Mouse (Mus musculus): Measurements from ENCODE around the gene Dlg2.

Gene Dlg2

DNA sequence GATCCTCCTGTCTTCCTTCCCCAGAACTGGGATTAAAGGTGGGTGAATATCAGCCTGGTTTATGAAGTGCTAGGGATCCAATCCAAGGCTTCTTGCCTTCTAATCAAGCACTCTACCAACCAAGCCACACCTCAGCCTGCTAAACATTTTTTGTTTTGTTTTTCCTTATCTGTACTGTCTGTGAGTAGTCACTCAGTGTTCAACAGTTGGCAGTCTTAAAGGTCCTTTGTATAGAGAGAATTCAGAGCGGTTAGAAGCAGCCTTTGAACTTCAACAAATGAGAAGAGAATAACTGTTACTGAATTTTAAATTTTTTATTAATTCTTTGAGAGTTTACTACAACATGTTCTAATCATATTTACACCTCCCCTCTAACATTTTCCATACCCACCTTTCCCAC, 1548.5 kb downstream of the Dlg2 start:
- in situ Hi-C loops (cut with MboI; ENCODE audit: low sequenced_read_pairs), result no loop called here

DNA sequence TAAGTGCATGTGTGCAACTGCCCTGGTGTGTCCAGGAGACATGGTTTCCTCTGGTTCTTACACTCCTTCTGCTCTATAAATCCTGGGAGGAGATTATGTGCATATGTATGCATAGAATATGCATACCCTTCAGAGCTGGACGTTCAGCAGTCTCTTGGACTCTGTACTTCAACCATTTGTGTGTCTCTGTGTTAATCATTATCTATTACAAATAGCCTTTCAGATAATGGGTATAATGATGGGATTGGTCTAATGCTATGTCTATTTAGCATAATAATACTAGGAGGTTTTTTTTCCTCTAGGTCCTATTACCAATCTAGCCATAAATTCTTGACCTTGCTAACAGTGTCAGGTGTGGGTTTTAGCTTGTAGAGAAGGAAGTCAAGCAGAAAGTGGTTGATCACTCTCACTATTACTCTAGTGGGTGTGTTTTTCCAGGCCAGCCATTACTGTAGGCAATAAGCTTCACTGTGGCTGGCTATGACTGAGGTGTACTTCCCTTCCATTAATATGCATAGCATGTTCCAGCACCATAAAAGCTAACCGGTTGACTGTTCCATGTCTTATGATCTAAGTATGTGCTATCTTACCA, 1549.1 kb downstream of the Dlg2 start:
- in situ Hi-C loops (cut with MboI; ENCODE audit: low sequenced_read_pairs), result no loop called here

DNA sequence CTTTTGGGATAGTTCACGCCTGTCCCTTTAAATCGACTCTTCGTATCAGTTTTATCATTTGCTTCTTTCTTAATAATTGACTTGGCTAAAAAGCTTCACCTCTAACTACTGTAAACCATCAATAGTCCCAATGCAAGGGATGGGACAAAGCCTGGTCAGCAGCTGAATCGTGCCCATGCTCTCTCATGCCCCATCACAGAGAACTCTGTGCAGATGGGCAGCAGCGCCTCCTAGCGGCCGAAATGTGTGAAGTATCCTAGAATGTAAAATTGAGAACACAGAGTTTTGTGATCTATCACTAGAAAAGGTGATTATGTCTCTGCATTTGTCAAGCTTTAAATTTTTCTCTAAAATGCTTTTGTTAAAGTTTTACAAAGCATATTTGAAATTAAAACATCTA, 1550.6 kb downstream of the Dlg2 start:
- in situ Hi-C loops (cut with MboI; ENCODE audit: low sequenced_read_pairs), result no loop called here

DNA sequence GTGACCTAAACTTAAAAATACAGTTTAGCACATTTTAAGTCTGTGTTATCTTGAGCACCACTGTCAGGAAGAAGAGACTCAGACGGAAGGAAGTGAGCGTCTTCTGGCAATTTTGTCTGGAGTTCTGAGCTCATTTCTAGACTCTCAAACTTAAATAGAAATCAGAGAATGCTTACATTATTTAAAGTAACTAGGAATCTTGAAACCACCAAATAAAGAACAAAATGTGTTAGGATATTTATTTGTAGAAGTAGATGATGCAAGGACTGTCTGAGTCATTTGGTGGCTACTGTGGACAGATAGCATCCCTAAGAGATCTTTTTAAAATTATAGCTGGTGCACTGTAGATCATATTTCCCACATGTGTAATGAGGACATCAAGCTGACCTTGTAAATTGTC, 1557.8 kb downstream of the Dlg2 start:
- in situ Hi-C loops (cut with MboI; ENCODE audit: low sequenced_read_pairs), result no loop called here

DNA sequence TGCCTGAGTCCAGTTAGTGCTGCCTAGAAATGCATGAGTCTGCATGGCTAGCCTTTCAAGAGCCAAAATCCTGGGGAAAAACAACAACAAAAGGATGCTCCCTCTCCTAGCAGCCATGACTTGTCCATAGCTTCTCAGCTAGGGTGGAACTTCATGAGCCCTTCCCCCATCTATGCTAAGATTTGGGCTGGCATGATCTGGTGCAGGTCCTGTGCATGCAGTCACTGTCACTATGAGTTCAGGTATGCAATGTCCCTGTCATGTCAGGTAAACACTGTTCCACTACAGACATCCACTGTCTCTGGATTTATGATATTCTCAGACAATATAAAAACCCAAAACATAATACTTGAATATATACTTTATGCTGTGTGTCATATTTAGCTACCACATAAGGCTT, 1563.7 kb downstream of the Dlg2 start:
- in situ Hi-C loops (cut with MboI; ENCODE audit: low sequenced_read_pairs), result no loop called here

DNA sequence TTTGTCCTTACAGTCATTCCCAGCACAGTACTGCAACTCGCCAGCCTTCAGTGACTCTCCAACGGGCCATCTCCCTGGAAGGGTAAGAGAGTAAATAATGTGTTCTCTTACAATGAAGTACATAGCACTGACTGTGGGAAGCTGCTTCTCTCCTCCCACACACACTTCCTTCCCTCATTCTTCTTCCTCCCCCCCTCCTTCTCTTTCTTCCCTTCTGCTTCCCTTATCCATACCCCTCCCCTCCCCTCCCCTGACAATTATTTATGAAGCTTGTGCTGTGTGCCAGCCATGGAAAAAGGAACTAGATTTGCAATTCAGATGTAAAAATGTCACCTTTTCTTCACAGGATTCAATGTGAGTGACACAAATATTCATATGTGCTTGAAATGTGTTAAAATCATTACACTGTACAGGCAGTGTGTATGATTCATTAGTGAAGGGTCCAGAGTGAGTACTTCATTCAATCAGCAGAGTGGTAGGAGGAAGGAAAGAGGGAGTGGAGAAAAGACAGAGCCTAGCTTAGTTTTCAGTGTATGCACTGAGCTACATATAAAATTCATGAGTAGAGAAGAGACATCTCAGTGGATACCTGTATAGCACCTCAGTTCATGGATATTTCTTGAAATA, 1564.4 kb downstream of the Dlg2 start:
- in situ Hi-C loops (cut with MboI; ENCODE audit: low sequenced_read_pairs), result no loop called here

DNA sequence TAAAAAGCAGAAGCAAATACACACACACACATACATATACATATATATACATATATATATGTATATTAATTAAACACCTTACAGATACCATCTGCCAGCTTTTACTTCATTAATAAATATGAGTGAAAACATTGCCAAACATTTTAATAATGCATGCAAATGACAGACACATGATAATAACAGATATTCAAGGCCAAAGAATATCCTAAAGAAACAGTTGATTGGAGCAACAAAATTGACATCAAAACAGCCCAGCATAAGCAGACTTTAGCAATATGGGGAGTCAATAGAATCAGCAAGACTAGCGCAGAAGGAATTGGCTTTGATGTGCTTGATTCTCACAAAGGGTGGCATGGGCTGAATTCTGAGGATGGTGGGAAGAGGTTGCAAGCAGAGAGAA, 1568.5 kb downstream of the Dlg2 start:
- in situ Hi-C loops (cut with MboI; ENCODE audit: low sequenced_read_pairs), result no loop called here

DNA sequence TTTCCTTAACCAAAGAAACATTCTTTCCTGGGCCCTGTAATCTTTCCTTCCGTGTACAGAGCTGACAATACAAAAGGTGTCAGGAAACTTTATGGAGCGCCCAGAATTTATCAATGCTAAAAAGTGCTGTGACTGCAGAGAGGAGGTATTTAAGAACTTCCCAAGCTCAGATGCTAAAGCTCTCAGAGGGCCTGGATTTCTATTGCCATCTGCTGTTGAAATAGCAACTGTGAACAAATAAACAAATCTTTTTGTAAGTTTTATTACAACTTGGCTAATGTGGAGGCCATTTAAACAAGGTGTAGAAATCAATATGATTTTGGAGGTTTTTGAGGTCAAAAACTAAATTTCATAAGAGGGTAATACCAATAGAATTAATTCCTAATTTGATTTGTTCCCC, 1570.8 kb downstream of the Dlg2 start:
- in situ Hi-C loops (cut with MboI; ENCODE audit: low sequenced_read_pairs), result no loop called here

DNA sequence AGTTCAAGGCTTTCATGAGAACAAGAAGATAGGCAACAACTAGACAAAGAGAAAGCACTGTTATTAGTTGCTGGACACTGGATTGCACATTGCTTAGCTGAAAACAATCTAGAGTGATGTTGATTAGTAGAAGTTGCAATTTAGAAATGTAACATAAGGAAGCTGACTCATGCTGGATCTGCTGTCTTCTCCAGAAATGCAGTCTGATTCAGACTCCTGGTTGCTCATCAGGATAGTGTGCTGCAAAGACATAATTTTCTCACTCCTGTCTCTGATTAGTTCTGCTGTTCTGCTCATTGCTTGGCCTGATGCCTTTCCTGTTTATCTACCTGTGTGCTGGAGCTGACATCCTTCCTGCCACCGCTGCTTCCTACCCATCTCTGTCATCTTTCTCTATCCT, 1572.4 kb downstream of the Dlg2 start:
- in situ Hi-C loops (cut with MboI; ENCODE audit: low sequenced_read_pairs), result no loop called here

DNA sequence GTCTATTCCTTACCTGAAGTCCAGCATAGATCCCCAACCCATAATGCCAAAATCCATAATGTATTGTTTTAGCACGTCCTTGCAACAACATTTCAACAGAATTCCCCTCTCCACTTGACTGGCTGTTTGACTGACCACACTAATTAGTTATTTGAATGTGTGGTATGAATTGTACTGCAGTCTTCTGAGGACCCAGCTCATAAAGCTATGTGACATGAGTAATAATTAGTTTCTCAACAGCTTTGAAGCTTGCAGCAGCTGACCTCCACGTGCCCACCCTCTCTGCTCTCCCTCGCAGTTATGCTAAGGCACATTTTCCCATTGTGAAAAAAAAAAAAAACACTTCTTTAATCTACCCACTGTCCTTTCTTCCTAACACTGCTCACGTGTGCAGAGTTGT, 1590.4 kb downstream of the Dlg2 start:
- in situ Hi-C loops (cut with MboI; ENCODE audit: low sequenced_read_pairs), result no loop called here

DNA sequence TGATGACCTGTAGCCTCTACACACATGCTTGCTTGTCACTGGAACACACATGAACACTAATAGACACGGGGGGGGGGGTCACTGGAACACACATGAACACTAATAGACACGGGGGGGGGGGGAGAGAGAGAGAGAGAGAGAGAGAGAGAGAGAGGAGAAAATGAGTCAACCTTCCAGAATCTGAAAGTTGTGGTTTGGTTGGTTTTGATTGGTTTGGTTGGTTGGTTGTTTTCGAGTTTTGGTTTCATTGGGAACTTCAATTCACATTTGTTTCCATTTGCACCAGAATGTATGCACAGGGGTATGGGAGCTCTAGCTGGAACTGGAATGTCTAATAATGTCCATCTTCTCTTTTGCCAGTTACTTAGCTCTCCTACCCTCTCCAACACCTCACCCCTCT, 1611.0 kb downstream of the Dlg2 start:
- in situ Hi-C loops (cut with MboI; ENCODE audit: low sequenced_read_pairs), result no loop called here

DNA sequence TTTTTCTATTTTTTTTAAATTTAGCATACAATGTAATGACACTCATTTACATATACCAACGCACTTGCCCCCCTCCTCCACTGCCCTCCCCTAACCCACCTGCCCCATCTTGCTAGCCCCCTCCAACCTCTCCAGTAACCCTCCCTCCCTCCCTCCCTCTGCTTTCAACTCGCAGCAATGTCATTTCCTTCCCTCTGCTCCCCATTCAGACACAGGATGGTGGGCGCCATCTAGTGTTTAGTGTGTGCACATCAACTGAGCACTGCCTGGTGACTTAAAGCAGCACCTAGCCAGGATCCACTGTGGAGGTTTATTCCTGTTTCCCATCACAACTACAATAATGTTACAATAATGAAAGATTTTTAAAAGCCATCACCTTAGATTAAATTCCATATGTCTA, 1617.4 kb downstream of the Dlg2 start:
- in situ Hi-C loops (cut with MboI; ENCODE audit: low sequenced_read_pairs), result no loop called here

DNA sequence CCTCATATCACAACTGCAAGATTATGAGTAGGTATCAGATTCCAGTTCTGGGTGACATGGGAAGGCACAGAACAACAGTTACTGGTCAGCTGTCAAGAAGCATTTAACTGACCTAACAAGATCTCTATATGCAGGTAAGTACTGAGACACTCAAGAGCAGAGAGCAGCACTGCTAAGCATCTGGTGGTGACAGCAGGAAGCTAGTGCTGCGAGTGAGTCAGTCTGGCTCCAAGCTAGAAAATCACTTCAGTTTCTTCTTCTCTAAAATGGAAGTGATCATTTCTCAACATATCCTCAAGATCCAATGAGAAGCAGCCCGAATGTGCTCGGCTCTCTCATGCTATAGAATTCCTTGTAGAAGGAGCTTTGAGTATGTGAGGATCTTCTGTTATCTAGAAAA, 1618.7 kb downstream of the Dlg2 start:
- in situ Hi-C loops (cut with MboI; ENCODE audit: low sequenced_read_pairs), result no loop called here

DNA sequence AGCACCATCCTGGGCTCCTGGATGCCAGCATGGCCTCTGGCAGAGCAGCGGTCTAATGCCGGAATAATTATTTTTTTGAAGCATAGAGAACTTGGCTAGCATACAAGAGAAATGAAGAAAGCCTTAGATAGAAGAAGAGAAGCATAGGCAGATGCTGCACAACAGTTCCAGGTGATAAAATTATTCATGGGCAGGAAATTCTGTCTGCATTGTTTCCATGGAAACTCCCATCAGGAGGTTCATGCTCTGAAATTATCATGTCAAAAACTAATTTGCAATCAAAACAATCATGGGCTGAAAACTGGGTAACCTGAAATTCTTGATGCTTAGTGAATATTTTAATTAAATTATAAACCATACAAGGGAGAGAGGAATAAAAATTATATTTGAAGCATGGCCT, 1624.4 kb downstream of the Dlg2 start:
- in situ Hi-C loops (cut with MboI; ENCODE audit: low sequenced_read_pairs), result loop anchor here (25.0 kb wide), 1 partner anchor 761 kb away; the partner anchor contains the start of genes Ddias and Prcp

DNA sequence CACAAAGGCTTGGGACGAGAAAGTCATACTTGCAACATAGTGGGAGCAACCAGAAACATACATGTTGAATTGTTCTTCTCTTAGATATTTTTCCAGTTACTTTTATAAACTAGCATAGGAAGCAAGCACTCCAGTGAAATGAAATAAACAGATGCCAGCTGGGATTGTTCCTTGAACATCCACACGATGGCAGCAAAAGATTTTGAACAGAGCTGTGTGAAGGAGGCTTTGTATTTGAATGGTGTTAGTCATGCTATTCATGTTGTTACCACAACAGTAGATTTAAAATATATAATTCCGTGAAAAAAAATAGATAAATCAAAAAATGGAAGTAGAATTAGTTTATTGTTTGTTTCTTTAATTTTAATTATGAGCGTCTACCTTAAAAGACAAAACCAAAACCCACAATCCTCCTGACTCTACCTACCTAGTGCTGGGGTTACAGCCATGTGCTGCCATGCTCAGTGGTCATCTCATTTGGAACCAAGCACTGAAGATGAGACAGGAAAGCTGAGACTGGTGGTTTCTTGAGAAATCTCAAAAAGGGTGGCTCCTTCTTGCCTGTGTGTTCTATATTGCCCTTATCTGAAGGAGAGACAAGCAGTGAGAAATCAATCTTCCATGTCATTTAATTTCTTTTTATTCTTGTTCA, 1626.5 kb downstream of the Dlg2 start:
- in situ Hi-C loops (cut with MboI; ENCODE audit: low sequenced_read_pairs), result loop anchor here (25.0 kb wide), 1 partner anchor 759 kb away; the partner anchor contains the start of genes Ddias and Prcp

DNA sequence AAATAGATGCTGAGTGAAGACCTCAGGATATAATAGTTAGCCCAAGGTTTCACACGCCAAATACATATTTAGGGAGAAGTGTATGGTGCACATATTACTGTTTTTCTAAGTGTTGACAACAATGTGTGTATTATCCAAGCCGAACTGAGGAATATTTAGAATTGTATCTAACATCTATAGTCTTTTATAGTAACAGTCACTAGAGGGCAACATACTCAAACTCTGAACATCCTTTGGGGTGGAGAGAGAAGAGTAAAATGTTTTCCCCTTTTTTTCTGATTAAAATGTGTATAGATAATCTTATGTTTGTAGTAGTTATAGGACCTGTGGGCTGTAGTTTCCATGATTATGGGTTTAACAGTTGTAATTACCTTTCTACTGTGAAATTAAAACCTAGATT, 1629.0 kb downstream of the Dlg2 start:
- in situ Hi-C loops (cut with MboI; ENCODE audit: low sequenced_read_pairs), result loop anchor here (25.0 kb wide), 1 partner anchor 757 kb away; the partner anchor contains the start of genes Ddias and Prcp

DNA sequence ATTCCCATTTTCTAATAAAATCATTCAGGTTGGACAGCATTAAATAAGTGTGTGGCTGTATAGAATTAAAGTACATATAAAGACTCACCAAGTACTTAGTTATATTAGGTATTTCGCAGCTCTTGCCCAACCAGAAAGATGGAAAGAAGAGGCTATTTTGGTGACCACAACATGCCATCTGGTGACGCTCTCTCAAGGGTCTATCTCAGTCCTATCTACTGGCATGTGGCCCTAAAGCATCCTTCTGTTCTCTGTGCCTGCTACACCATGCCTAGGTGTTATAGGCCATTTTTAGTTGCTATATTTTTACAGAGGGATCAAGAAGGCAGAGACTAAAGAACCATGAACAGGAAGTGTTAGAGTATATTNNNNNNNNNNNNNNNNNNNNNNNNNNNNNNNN, 1629.5 kb downstream of the Dlg2 start:
- in situ Hi-C loops (cut with MboI; ENCODE audit: low sequenced_read_pairs), result loop anchor here (25.0 kb wide), 1 partner anchor 756 kb away; the partner anchor contains the start of genes Ddias and Prcp

DNA sequence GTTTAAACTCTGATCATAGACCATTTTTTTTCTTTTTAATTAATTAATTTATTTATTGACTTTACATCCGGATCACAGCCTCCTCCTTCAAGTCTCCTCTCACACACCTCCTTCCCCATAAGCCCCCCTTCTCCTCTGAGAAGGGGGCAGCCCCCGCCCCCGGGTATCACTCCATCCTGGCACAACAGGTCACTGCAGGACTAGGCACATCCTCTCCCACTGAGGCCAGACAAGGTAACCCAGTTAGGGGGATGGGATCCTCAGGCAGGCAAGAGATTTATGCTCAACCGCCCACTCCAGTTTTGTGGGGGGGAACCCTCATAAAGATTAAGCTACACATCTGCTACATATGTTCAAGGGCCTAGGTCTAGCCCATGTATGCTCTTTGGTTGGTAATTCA, 1636.6 kb downstream of the Dlg2 start:
- in situ Hi-C loops (cut with MboI; ENCODE audit: low sequenced_read_pairs), result loop anchor here (25.0 kb wide), 1 partner anchor 749 kb away; the partner anchor contains the start of genes Ddias and Prcp

DNA sequence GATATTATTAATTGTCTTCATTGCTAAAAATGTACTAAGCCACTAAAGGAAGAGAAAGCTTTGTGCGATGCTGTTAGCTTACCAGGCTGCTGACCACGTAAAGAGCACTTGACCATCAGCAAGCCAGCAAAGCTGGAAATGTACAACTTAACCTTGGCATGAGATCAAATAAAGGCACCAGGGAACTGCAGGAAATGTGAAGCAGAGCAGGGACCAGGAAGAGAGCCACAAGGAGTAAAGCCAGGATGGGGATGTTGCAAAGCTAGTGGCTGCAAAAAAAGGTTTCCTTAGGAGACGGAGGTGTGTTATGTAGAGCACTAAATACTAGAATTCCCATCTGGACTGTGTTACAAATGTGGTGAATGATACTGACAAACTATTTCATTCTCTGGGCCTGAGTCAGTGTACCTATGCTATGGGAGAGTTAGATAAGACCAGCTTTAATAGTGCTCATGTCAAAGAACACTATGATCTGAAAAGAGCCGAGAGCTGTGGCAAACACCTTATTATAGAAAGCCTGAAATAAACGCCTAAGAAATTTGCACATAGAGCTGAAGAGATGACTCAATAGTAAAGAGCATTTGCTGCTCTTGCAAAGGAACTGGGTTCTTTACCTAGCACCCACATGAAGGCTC, 1638.9 kb downstream of the Dlg2 start:
- in situ Hi-C loops (cut with MboI; ENCODE audit: low sequenced_read_pairs), result loop anchor here (25.0 kb wide), 1 partner anchor 747 kb away; the partner anchor contains the start of genes Ddias and Prcp

DNA sequence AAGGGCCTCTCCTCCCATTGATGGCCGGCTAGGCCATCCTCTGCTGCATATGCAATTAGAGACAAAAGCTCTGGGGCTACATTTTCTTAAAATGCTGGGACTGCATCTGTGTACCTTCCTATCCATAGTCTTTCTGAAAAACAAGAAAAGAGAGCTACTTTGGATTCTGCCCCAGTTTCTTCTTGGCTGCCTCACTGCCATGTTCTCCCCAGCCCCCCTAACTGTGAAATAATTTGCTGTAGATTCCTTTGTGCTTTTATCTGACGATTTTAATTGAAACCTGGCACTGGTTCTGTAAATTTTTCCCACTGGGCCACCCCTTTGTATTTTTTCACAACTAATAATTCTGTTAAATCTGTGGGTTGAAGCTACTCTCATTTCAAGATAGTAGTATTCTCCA, 1646.8 kb downstream of the Dlg2 start:
- in situ Hi-C loops (cut with MboI; ENCODE audit: low sequenced_read_pairs), result loop anchor here (25.0 kb wide), 1 partner anchor 739 kb away; the partner anchor contains the start of genes Ddias and Prcp

DNA sequence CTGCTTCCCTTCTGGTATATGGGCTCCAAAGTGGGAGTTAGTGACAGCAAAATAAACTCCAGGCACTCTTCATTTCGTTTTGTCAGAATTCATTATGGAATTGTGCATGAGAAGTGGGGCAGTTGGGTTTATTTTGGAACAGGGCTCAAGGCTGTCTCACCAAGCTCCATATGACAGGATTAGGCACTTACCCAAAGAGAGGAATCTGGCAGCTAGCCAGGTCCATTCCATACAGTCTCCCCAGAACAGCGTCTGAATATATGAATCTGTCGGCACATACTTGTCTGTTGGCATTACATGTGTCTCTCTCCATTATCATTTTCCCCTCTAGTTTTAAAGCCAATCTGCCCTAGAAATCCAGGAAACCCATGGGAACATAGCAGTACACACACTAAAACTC, 1649.4 kb downstream of the Dlg2 start:
- in situ Hi-C loops (cut with MboI; ENCODE audit: low sequenced_read_pairs), result no loop called here

DNA sequence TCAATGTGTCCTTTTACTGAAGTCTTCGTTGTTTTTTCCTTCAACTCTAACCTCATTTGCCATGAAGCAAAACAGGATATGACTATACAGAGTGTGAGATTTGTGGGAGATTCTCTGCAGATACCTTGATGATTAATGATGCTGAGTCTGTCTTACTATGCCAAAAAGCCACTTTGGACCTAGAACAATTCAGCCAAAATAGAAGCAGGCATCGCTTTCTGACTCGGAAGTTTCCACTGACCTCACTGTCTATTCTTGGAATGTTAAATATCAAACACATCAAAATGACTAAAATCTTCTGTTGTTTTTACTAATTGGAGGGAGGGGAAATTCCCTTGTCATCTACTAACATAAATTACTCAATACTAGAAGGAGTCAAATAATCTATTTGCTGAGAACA, 1657.8 kb downstream of the Dlg2 start:
- in situ Hi-C loops (cut with MboI; ENCODE audit: low sequenced_read_pairs), result no loop called here

Data from CH12F3 (cell line).